Mouse (Mus musculus) ES-E14 (cell line): ENCODE data around the gene Vmn1r199.

Source experiments
- CHD2 ChIP-seq: IDR thresholded peaks from 2 replicates; pipeline ENCODE4 v1.6.1; 2014; ENCODE audit warnings: mild to moderate bottlenecking, low read depth, low read length, inconsistent platforms
- HCFC1 ChIP-seq: IDR thresholded peaks from 2 replicates; pipeline ENCODE4 v1.6.1; 2012; ENCODE audit warnings: low read length, inconsistent platforms, borderline replicate concordance; ENCODE audit not compliant: insufficient read depth
- MAFK ChIP-seq: IDR thresholded peaks from 2 replicates; pipeline ENCODE4 v1.6.1; 2014; ENCODE audit warnings: mild to moderate bottlenecking, low read depth, low read length, inconsistent platforms; ENCODE audit not compliant: insufficient read depth

DNA sequence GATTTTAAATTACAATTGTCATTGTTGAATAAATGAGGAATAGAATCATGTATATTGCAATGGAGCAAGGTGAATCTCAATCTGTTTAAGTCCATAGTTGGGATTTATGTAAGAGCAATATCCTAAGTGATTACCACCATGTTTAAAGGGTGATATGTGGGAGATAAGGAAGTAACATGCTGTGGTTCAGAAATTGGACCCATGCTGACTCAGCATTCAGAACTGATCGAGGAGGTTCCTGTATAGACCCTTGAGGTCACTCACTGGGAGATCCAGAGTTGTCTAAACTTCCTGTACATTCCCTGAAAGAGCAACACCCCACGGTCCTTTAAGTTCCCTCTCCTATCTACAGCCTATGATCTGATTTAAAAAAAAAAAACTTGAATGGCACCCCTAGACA, 46.3 kb upstream of the Vmn1r199 start:
- no peak for TF ChIP-seq HCFC1
- TF ChIP-seq MAFK = peak; percentile 75
- no peak for TF ChIP-seq CHD2
